Mouse (Mus musculus) C2C12 (cell line): ENCODE results near the gene Prokr2.

Experiments used
- CEBPB ChIP-seq: IDR thresholded peaks from one replicate; pipeline ENCODE4 v1.6.1; 2011; ENCODE audit warnings: low read depth, mild to moderate bottlenecking, control low read depth, moderate library complexity
- CTCF ChIP-seq: IDR thresholded peaks from one replicate; pipeline ENCODE4 v1.5.1; 2011; ENCODE audit not compliant: control insufficient read depth, insufficient read depth, insufficient read length
- FOSL1 ChIP-seq: IDR thresholded peaks from one replicate; pipeline ENCODE4 v1.8.0; 2011; ENCODE audit warnings: mild to moderate bottlenecking, low read length; ENCODE audit not compliant: poor library complexity, insufficient read depth, severe bottlenecking
- MAX ChIP-seq: IDR thresholded peaks from one replicate; pipeline ENCODE4 v1.6.1; 2011; ENCODE audit warnings: mild to moderate bottlenecking, control low read depth
- USF1 ChIP-seq: IDR thresholded peaks from one replicate; pipeline ENCODE4 v1.6.1; 2011; ENCODE audit warnings: low read depth, mild to moderate bottlenecking, control low read depth, moderate library complexity

GRCm38 (mm10) chr2:132291265-132291664 lies 94.0 kb downstream of the Prokr2 start:
- TF ChIP-seq CTCF, result no peak
- TF ChIP-seq USF1, result no peak
- TF ChIP-seq MAX, result no peak
- no peak for TF ChIP-seq FOSL1
- no peak for TF ChIP-seq CEBPB
